Mouse (Mus musculus) thymus, adult 2 months (tissue): ENCODE measurements around the gene Scgb1c1.

Experiments used
- CTCF ChIP-seq: fragments of 200-500 bp; IDR thresholded peaks from 2 replicates; pipeline ENCODE4 v1.5.1; 2012; ENCODE audit warnings: mild to moderate bottlenecking, control low read depth, low read length, moderate library complexity, borderline replicate concordance; ENCODE audit not compliant: control insufficient read depth, poor library complexity, insufficient read depth; ENCODE audit errors: extremely low read depth
- POLR2A ChIP-seq: fragments of 200-500 bp; IDR thresholded peaks from 2 replicates; pipeline ENCODE4 v1.6.1; 2012; ENCODE audit warnings: mild to moderate bottlenecking, low read length, control low read depth, moderate library complexity; ENCODE audit not compliant: control insufficient read depth, poor library complexity, insufficient read depth; ENCODE audit errors: extremely low read depth

DNA sequence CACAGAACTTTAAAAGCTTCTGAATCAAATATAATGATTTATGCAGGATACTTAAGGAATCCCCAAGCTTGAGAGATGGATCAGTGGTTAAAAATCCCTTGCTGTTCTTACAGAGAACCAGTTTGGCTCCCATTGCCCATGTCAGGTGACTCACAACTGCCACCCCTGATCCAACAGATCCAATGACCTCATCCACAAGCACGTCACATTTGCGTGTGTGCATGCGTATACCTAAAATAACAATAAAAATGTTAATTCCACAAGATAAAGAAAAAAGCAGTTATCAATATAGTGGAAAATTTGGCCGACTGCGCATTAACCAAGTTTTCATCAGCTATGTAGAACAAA is 24.1 kb upstream of the Scgb1c1 start:
- TF ChIP-seq CTCF (no peak), POLR2A (no peak)
